Mouse (Mus musculus) lung, postnatal 0 days (tissue): ENCODE results near the gene Gm20388. TPM values are rescaled to one million over a fixed set of nuclear protein-coding genes. Genes with fewer than 3 reads are reported as not detected.

Experiments used
- ATAC-seq: fragments of 200-750 bp; cut with Nextera tagmentation; 2 replicates; pipeline ENCODE4 v1.8.0; 2017; ENCODE audit warnings: moderate library complexity
- DNase-seq: peaks from one replicate; pipeline ENCODE4 v3.0.0-alpha.2; 2016; ENCODE audit warnings: low spot score
- H3K27ac ChIP-seq: fragments of 300-500 bp; sonication (generic); 2 replicates; pipeline ENCODE4 v1.5.1; 2014; ENCODE audit warnings: antibody characterized with exemption, mild to moderate bottlenecking, low read length, mixed read lengths
- H3K27me3 ChIP-seq: fragments of 300-500 bp; sonication (generic); replicated peaks from 2 replicates; pipeline ENCODE4 v1.6.1; 2014; ENCODE audit warnings: low read length, mixed read lengths; ENCODE audit not compliant: insufficient read depth
- H3K36me3 ChIP-seq: fragments of 300-500 bp; sonication (generic); 2 replicates; pipeline ENCODE4 v1.6.1; 2014; ENCODE audit warnings: low read length, mixed read lengths; ENCODE audit not compliant: insufficient read depth
- H3K4me1 ChIP-seq: fragments of 300-500 bp; sonication (generic); 2 replicates; pipeline ENCODE4 v1.6.1; 2014; ENCODE audit warnings: antibody characterized with exemption, low read depth, low read length, mixed read lengths; ENCODE audit not compliant: insufficient read depth
- H3K4me2 ChIP-seq: fragments of 300-500 bp; sonication (generic); replicated peaks from 2 replicates; pipeline ENCODE4 v1.6.1; 2014; ENCODE audit warnings: low read depth, mild to moderate bottlenecking, low read length, moderate library complexity, mixed read lengths
- H3K4me3 ChIP-seq: fragments of 300-500 bp; sonication (generic); 2 replicates; pipeline ENCODE4 v1.5.1; 2014; ENCODE audit warnings: low read depth, low read length
- H3K9ac ChIP-seq: fragments of 300-500 bp; sonication (generic); replicated peaks from 2 replicates; pipeline ENCODE4 v1.6.1; 2014; ENCODE audit warnings: low read depth, mild to moderate bottlenecking
- H3K9me3 ChIP-seq: fragments of 300-500 bp; sonication (generic); 2 replicates; pipeline ENCODE4 v1.6.1; 2016; ENCODE audit warnings: low read length, mixed read lengths
- CTCF ChIP-seq: IDR thresholded peaks from 2 replicates; pipeline ENCODE4 v1.5.1; 2016; ENCODE audit warnings: antibody characterized with exemption, mild to moderate bottlenecking
- EP300 ChIP-seq: IDR thresholded peaks from 2 replicates; pipeline ENCODE4 v1.6.1; 2016; ENCODE audit warnings: antibody characterized with exemption, mild to moderate bottlenecking, control low read depth
- WGBS: fragments of 180-500 bp; shearing (Covaris S2); extraction: QIAGEN DNeasy Blood & Tissue Kit; methylation state at CpG from one replicate; pipeline ENCODE4 v1.1.7; 2014; 5-methylcytosine and 5-hydroxymethylcytosine counted together
- polyA plus RNA-seq: library from polyadenylated mRNA; unstranded; fragments of >200 nt; fragmentation: Nextera tagmentation; extraction: Ambion mirVana; gene quantifications from 2 replicates; pipeline ENCODE4 v1.2.1, GENCODE M21; 2015

Gene Gm20388
- polyA plus RNA-seq, 1 experiment from 2014 or later = not detected

GRCm38 (mm10) chr8:122794175-122794454, 2883.5 kb downstream of the Gm20388 start:
- no peak overlapping the region for H3K9ac ChIP-seq
- WGBS = 69% methylated on average over 5 of the region's 5 CpGs
- TF ChIP-seq EP300 = no peak
- TF ChIP-seq CTCF = no peak
- H3K4me2 ChIP-seq = no peak overlapping the region
- H3K27ac ChIP-seq = no peak overlapping the region
- H3K27me3 ChIP-seq = no peaks in the 10 kb centered on the region
- H3K4me3 ChIP-seq = no peak overlapping the region
- DNase-seq (no peak), ATAC-seq (no peak)
- H3K36me3 ChIP-seq = no peaks in the 10 kb centered on the region
- no peaks in the 10 kb centered on the region for H3K4me1 ChIP-seq
- no peaks in the 10 kb centered on the region for H3K9me3 ChIP-seq

- Histone ChIP-seq H3K9me3 (no peaks in the 10 kb centered on the region), H3K4me2 (no peak overlapping the region), H3K4me1 (no peaks in the 10 kb centered on the region), H3K36me3 (no peaks in the 10 kb centered on the region; the same call in 1 of the 2 replicates), H3K4me3 (no peak overlapping the region), H3K27ac (no peak overlapping the region), H3K27me3 (no peaks in the 10 kb centered on the region), H3K9ac (no peak overlapping the region)
- TF ChIP-seq EP300 = no peak
- no peak for TF ChIP-seq CTCF
- DNase-seq (no peak), ATAC-seq (no peak)
- WGBS = 47% methylated on average over 15 of the region's 15 CpGs
Observed at GRCm38 (mm10) chr8:122803906-122804761, 2893.5 kb downstream of the Gm20388 start.

GRCm38 (mm10) chr8:122805349-122805748, 2894.7 kb downstream of the Gm20388 start:
- no peak overlapping the region for H3K27ac ChIP-seq
- no peak for TF ChIP-seq CTCF
- TF ChIP-seq EP300 = no peak
- no peaks in the 10 kb centered on the region; the same call in 1 of the 2 replicates for H3K36me3 ChIP-seq
- H3K9me3 ChIP-seq = no peaks in the 10 kb centered on the region
- WGBS = 63% methylated on average over 3 of the region's 3 CpGs
- no peak overlapping the region for H3K9ac ChIP-seq
- DNase-seq (no peak), ATAC-seq (no peak)
- H3K4me1 ChIP-seq = no peaks in the 10 kb centered on the region
- H3K4me2 ChIP-seq = no peak overlapping the region
- no peak overlapping the region for H3K4me3 ChIP-seq
- no peaks in the 10 kb centered on the region for H3K27me3 ChIP-seq

GRCm38 (mm10) chr8:122806956-122807538, 2896.4 kb downstream of the Gm20388 start:
- DNase-seq (no peak), ATAC-seq (no peak)
- Histone ChIP-seq H3K4me3 (no peak overlapping the region), H3K27me3 (no peaks in the 10 kb centered on the region), H3K36me3 (no peaks in the 10 kb centered on the region; the same call in 1 of the 2 replicates), H3K9me3 (no peaks in the 10 kb centered on the region), H3K27ac (no peak overlapping the region), H3K9ac (no peak overlapping the region), H3K4me2 (no peak overlapping the region), H3K4me1 (no peaks in the 10 kb centered on the region)
- TF ChIP-seq CTCF = no peak
- TF ChIP-seq EP300 = no peak
- 54% methylated on average over 7 of the region's 7 CpGs for WGBS

GRCm38 (mm10) chr8:122807907-122808306, 2897.3 kb downstream of the Gm20388 start:
- no peaks in the 10 kb centered on the region for H3K9me3 ChIP-seq
- no peak overlapping the region for H3K9ac ChIP-seq
- H3K36me3 ChIP-seq = no peaks in the 10 kb centered on the region; the same call in 1 of the 2 replicates
- no peak overlapping the region for H3K27ac ChIP-seq
- no peak overlapping the region for H3K4me2 ChIP-seq
- H3K27me3 ChIP-seq = no peaks in the 10 kb centered on the region
- TF ChIP-seq EP300 (no peak), CTCF (no peak)
- no peak overlapping the region for H3K4me3 ChIP-seq
- 91% methylated on average over 4 of the region's 4 CpGs for WGBS
- H3K4me1 ChIP-seq = no peaks in the 10 kb centered on the region
- ATAC-seq (no peak), DNase-seq (no peak)

GRCm38 (mm10) chr8:122810376-122810775, 2899.7 kb downstream of the Gm20388 start:
- ATAC-seq = no peak
- Histone ChIP-seq H3K4me2 (no peak overlapping the region), H3K27me3 (no peaks in the 10 kb centered on the region), H3K4me3 (no peak overlapping the region), H3K9ac (no peak overlapping the region), H3K36me3 (no peaks in the 10 kb centered on the region), H3K9me3 (no peaks in the 10 kb centered on the region), H3K27ac (no peak overlapping the region), H3K4me1 (no peaks in the 10 kb centered on the region)
- 85% methylated on average over 8 of the region's 8 CpGs for WGBS
- DNase-seq = no peak
- TF ChIP-seq CTCF = no peak
- no peak for TF ChIP-seq EP300
